Mouse (Mus musculus) liver, embryonic 11.5 days (tissue): ENCODE data around the gene Mtch1. TPM values are rescaled to one million over a fixed set of nuclear protein-coding genes. Genes with fewer than 3 reads are reported as not detected.

ENCODE experiments used
- ATAC-seq: fragments of 200-750 bp; cut with Nextera tagmentation; replicated peaks from 2 replicates; pipeline ENCODE4 v1.8.0; 2017; ENCODE audit warnings: moderate number of reproducible peaks, mild to moderate bottlenecking, moderate TSS enrichment, moderate library complexity; ENCODE audit not compliant: low FRiP score
- DNase-seq: peaks from one replicate; pipeline ENCODE4 v3.0.0-alpha.2; 2017; ENCODE audit warnings: low spot score
- H3K27ac ChIP-seq: fragments of 300-500 bp; sonication (generic); 2 replicates; pipeline ENCODE4 v1.5.1; 2014; ENCODE audit warnings: mild to moderate bottlenecking, low read depth, low read length, control low read depth
- H3K27me3 ChIP-seq: fragments of 300-500 bp; sonication (generic); replicated peaks from 2 replicates; pipeline ENCODE4 v1.6.1; 2014; ENCODE audit warnings: low read length, mixed read lengths; ENCODE audit not compliant: control insufficient read depth, insufficient read depth
- H3K36me3 ChIP-seq: fragments of 300-500 bp; sonication (generic); 2 replicates; pipeline ENCODE4 v1.6.1; 2014; ENCODE audit warnings: mild to moderate bottlenecking, low read length, moderate library complexity, mixed read lengths; ENCODE audit not compliant: control insufficient read depth, insufficient read depth
- H3K4me1 ChIP-seq: fragments of 300-500 bp; sonication (generic); replicated peaks from 2 replicates; pipeline ENCODE4 v1.6.1; 2014; ENCODE audit warnings: low read length, mixed read lengths; ENCODE audit not compliant: control insufficient read depth, insufficient read depth
- H3K4me2 ChIP-seq: fragments of 300-500 bp; sonication (generic); 2 replicates; pipeline ENCODE4 v1.6.1; 2014; ENCODE audit warnings: mild to moderate bottlenecking, control low read depth, moderate library complexity
- H3K4me3 ChIP-seq: fragments of 300-500 bp; sonication (generic); 2 replicates; pipeline ENCODE4 v1.5.1; 2014; ENCODE audit warnings: low read depth, low read length, control low read depth
- H3K9ac ChIP-seq: fragments of 300-500 bp; sonication (generic); 2 replicates; pipeline ENCODE4 v1.6.1; 2014; ENCODE audit warnings: low read depth, low read length, control low read depth
- H3K9me3 ChIP-seq: fragments of 300-500 bp; sonication (generic); 2 replicates; pipeline ENCODE4 v1.6.1; 2016; ENCODE audit warnings: low read length, inconsistent platforms, mixed read lengths; ENCODE audit not compliant: control insufficient read depth
- WGBS: fragments of 180-500 bp; shearing (Covaris S2); extraction: QIAGEN DNeasy Blood & Tissue Kit; methylation state at CpG from one replicate; pipeline ENCODE4 v1.1.7; 2014; 5-methylcytosine and 5-hydroxymethylcytosine counted together
- polyA plus RNA-seq: library from polyadenylated mRNA; unstranded; fragments of >200 nt; fragmentation: Nextera tagmentation; extraction: Ambion mirVana; gene quantifications from 2 replicates; pipeline ENCODE4 v1.2.1, GENCODE M21; 2014

Mtch1 gene
- polyA plus RNA-seq, 1 experiment from 2014 or later, result 149 TPM

DNA sequence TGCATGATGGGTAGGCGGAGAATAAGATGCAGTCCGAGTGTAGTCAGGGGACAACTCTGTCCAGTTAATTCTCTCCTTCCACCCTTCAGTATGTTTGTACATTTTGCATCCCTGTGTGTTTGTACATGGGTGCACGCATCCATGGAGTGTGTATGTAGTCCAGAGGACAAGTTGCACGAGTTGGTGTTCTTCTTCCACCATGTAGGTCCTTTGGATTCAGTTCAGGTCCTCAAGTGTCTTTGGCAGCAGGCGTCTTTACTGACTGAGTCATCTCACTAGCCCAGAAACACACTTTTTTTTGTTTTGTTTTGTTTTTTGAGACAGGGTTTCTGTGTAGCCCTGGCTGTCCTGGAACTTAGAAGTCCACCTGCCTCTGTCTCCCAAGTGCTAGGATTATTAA is 4.5 kb downstream of the Mtch1 start:
- Histone ChIP-seq H3K27me3 (no peaks in the 10 kb centered on the region), H3K4me2 (no peak overlapping the region), H3K27ac (no peak overlapping the region), H3K4me1 (peaks cover 43% of the 10 kb centered on the region), H3K36me3 (peaks cover 20% of the 10 kb centered on the region; the same call in 1 of the 2 replicates), H3K9ac (no peak overlapping the region), H3K9me3 (no peaks in the 10 kb centered on the region), H3K4me3 (no peak overlapping the region)
- DNase-seq (no peak), ATAC-seq (no peak)
- 91% methylated on average over 5 of the region's 5 CpGs for WGBS

DNA sequence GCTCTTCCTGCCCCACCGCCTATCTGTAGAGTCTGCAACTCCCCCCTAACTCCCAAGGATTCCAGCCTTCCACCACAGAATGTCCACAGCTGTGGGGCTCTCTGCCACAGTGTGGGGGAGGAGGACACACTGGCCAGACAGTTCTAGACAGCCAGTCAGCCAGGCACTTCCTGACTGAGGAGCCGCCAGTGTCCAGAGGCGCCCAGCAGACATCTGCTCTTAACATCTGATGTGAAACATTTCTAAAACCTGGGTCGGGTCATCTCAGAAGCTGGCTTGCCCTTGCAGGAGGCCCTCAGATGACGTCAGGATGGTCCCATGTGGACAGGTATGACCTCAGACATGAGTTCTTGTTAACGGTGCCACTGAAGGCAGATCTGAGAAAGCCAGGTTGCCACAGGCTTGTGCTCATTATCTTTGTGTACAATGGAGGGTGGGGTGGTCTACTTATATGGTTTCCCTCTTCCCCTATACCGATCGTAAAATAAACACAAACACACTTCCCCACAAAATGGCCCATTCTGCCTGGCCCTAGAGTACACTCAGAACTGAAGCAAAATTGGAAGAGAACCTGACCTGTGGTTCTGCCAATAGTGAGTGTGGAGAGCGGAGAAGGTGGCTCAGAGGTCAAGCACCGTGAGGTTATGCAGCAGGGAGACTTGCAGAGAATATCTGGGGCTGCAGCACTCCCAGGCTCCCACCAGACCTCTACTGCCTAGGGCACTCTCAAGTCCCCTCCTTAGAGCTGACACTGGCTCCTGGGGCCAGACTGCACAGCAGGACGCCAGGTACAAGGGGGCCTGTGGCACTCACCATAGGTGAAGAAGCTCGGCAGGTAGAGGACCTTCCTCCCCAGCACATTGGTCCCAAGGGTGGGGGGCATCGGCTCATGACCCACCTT is 5.5 kb downstream of the Mtch1 start:
- H3K27ac ChIP-seq, result peak overlapping the region; percentile 78
- peak overlapping the region; percentile 46 for H3K4me2 ChIP-seq
- ATAC-seq (peak; percentile 61), DNase-seq (no peak)
- H3K4me1 ChIP-seq, result peaks cover 41% of the 10 kb centered on the region
- no peaks in the 10 kb centered on the region for H3K27me3 ChIP-seq
- no peaks in the 10 kb centered on the region for H3K9me3 ChIP-seq
- no peak overlapping the region; the same call in 1 of the 2 replicates for H3K4me3 ChIP-seq
- H3K9ac ChIP-seq, result peak overlapping the region; percentile 37
- H3K36me3 ChIP-seq, result peaks cover 23% of the 10 kb centered on the region; the same call in 1 of the 2 replicates
- WGBS, result 38% methylated on average over 13 of the region's 13 CpGs

DNA sequence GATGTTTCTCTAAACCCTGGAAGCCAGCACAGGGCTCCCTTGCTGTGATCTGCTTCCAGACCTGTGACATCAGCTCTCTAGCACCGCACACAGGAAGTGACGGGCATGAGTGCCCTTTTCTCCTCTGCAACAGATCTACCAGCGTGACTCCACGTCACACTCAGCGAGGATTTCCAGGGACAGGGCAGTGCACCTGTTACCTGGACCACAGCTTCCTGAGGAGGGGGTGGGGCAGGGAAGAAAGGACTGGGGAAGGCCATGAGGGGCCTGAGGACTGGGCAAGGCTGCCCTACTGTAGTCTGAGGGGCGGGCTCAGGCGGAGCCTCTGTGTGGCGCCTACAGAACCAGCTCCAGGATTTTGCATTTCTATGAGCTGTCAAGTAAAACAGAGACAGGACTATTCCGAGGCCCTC is 6.1 kb downstream of the Mtch1 start:
- H3K9ac ChIP-seq, result peak overlapping the region; percentile 37
- H3K4me1 ChIP-seq, result peaks cover 39% of the 10 kb centered on the region
- peak overlapping the region; percentile 78 for H3K27ac ChIP-seq
- no peaks in the 10 kb centered on the region for H3K27me3 ChIP-seq
- peak overlapping the region; percentile 17; the same call in 1 of the 2 replicates for H3K4me3 ChIP-seq
- ATAC-seq (peak; percentile 24; the same call in 1 of the 2 replicates), DNase-seq (no peak)
- H3K36me3 ChIP-seq, result peaks cover 26% of the 10 kb centered on the region; the same call in 1 of the 2 replicates
- H3K9me3 ChIP-seq, result no peaks in the 10 kb centered on the region
- 33% methylated on average over 9 of the region's 9 CpGs for WGBS
- peak overlapping the region; percentile 46 for H3K4me2 ChIP-seq

DNA sequence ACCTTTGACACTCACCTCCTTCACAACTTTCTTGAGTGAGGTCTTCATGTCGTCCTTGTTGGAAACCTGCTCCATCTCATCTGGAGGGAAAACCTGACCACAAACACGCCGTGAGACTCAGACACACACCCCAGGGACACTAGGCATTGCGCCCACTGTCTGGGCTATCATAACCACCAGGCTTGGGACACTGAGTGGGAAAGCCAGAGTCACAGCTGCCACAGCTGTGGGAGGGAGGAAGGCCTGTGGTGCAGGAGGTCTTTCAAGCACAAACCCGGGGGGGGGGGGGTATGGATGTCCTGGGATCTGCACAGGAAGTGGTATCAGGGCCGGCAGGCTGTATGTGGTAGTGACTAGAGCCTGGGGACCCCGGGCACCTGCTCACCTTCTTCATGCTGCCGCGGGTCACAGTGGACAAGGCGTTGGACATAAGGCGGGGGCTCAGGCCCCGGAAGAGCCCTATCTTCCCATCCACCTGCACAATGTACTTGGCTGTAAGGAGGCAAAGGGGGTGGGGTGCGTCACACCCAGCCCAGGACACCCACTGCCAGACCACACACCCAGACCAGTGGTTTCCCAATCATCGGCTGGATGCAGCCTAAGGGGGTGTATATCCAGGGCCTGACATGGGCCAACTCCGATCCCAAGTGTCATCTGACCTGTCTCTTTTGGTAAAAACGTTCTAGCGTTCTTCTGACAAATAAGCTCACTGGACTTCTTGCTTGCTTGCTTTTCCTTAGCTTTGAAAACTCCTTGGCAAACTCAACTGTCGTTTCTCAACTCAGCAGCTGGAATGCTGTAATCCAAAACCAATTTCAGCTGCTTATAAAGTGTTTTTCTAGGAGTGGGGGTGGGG is 7.1 kb downstream of the Mtch1 start:
- no peak for ATAC-seq
- no peak overlapping the region for H3K4me3 ChIP-seq
- H3K36me3 ChIP-seq, result peaks cover 30% of the 10 kb centered on the region; the same call in 1 of the 2 replicates
- no peaks in the 10 kb centered on the region for H3K9me3 ChIP-seq
- no peaks in the 10 kb centered on the region for H3K27me3 ChIP-seq
- no peak for DNase-seq
- no peak overlapping the region for H3K27ac ChIP-seq
- WGBS, result 80% methylated on average over 18 of the region's 18 CpGs
- no peak overlapping the region for H3K9ac ChIP-seq
- H3K4me1 ChIP-seq, result peaks cover 30% of the 10 kb centered on the region
- no peak overlapping the region for H3K4me2 ChIP-seq

DNA sequence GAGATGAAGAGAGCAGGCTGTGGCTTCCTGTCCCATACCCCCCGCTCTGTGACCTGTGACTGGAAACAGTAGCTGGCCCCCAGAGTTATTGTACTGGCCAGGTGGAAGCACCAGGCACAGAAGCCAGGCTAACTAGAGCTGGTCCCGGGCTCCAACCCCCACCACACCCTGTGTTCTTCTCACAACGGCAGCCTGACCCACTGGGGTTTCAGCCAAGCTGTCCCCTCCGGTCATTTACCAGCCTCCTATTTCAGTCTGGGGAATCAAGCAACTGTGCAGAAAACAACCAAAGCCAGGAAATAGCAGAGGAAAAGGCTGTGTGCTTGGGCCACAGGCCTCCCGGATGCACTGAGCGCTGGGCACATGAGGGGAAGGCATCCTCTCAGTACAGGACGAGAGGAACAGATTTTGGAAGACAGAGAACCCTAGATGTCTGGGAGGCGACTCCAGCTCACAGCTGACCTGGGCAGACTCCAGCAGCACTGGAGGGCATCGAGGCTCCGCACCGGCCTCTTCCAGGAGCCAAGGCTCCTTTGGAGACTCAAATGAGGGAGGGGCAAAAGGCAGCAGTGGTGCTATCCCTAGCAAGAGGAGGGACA is 8.5 kb downstream of the Mtch1 start:
- ATAC-seq (no peak), DNase-seq (no peak)
- Histone ChIP-seq H3K9ac (no peak overlapping the region), H3K27ac (peak overlapping the region; percentile 45; the same call in 1 of the 2 replicates), H3K9me3 (no peaks in the 10 kb centered on the region), H3K27me3 (no peaks in the 10 kb centered on the region), H3K4me2 (no peak overlapping the region), H3K36me3 (peaks cover 36% of the 10 kb centered on the region; the same call in 1 of the 2 replicates), H3K4me1 (peaks cover 26% of the 10 kb centered on the region), H3K4me3 (no peak overlapping the region)
- WGBS, result 86% methylated on average over 11 of the region's 11 CpGs

DNA sequence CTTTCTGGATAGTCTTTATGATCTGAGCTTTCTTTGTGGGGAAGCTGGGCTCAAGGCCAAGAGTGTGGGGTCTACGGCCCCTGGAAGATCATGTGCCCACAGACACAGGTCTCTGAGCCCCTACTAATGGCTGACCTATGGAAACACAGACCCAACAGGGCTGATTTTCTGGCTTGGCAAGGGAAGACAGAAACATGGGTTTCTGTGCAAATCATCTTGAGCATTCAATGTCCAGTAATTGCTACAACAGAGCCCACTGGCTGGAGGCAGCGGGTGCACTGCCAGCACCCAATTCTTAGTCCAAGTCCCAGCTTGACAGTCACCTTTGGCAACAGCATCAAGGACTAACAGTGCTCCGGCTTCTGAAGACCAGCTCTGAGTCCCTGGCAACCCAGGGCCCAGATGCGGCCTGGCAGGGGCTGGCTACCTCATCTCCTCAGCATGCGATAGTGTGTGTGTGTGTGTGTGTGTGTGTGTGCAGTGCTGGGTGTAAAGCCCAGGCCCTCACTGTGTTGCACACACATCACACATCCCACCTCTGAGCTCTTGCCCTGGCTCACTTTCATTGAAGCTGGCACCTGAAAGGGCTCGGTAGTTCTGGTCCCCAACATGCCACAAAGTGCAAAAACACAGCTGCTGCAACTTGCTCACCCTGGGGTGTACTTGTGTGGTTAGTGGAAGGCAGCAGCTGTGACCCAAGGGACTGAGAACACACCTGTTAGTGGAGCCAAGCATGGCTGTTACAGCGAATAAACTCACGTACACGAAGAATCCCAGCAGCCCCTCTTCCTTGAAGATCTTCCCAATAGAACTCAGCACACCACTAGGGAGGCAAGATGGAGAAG is 9.5 kb downstream of the Mtch1 start:
- 94% methylated on average over 9 of the region's 9 CpGs for WGBS
- ATAC-seq (no peak), DNase-seq (no peak)
- H3K27me3 ChIP-seq, result no peaks in the 10 kb centered on the region
- H3K4me2 ChIP-seq, result no peak overlapping the region
- H3K27ac ChIP-seq, result no peak overlapping the region
- H3K36me3 ChIP-seq, result peaks cover 39% of the 10 kb centered on the region; the same call in 1 of the 2 replicates
- H3K9ac ChIP-seq, result no peak overlapping the region
- H3K4me3 ChIP-seq, result no peak overlapping the region
- H3K4me1 ChIP-seq, result peaks cover 23% of the 10 kb centered on the region
- no peaks in the 10 kb centered on the region for H3K9me3 ChIP-seq

DNA sequence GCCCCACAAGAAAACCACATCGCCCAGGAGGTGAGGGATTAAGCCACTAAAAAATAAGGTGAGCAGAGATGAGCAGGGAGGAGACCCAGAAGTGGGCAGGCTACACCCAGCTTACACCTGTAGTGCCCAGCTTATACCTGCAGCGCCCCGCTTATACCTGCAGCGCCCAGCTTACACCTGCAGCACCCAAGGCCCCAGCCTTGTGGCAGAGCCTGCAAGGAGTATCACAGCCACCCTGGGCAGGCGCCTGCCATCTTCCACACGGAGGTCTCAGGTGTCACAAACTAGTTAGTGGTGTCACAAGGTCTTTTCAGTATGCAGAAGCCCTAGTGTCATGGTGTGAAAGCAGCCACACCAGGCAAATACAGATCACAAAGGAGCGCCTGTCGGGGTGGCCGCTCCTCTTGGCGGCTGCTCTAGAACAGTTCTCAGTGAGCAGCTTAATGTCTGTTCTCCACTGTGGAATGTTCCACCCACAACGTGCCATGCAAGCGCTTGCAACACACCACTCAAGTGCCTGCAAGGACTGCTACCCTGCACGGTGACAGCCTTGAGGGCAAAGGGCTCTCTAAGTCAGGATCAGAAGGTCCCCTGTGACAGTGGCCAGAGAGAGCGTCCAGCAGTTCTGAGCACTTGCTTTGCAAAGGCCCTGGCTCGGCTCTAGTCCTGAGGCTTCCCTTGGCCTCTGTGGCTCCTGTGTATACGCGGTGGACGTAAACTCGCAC is 11.3 kb downstream of the Mtch1 start:
- no peak overlapping the region for H3K4me2 ChIP-seq
- no peak for DNase-seq
- no peaks in the 10 kb centered on the region for H3K9me3 ChIP-seq
- H3K27ac ChIP-seq, result no peak overlapping the region
- peaks cover 11% of the 10 kb centered on the region for H3K4me1 ChIP-seq
- peaks cover 49% of the 10 kb centered on the region; the same call in 1 of the 2 replicates for H3K36me3 ChIP-seq
- 92% methylated on average over 19 of the region's 19 CpGs for WGBS
- no peak overlapping the region for H3K9ac ChIP-seq
- ATAC-seq, result no peak
- no peaks in the 10 kb centered on the region for H3K27me3 ChIP-seq
- no peak overlapping the region for H3K4me3 ChIP-seq
